Mouse (Mus musculus): ENCODE data around the gene Zc3h12b. TPM values are rescaled to one million over a fixed set of nuclear protein-coding genes. Genes with fewer than 3 reads are reported as not detected.

Zc3h12b gene
- 1.0 TPM for polyA plus RNA-seq (2014; fragmentation: Illumina TruSeq; extraction: RNeasy Lipid Tissue Mini Kit (QIAGEN cat#74804); ENCODE audit: low replicate concordance)

DNA sequence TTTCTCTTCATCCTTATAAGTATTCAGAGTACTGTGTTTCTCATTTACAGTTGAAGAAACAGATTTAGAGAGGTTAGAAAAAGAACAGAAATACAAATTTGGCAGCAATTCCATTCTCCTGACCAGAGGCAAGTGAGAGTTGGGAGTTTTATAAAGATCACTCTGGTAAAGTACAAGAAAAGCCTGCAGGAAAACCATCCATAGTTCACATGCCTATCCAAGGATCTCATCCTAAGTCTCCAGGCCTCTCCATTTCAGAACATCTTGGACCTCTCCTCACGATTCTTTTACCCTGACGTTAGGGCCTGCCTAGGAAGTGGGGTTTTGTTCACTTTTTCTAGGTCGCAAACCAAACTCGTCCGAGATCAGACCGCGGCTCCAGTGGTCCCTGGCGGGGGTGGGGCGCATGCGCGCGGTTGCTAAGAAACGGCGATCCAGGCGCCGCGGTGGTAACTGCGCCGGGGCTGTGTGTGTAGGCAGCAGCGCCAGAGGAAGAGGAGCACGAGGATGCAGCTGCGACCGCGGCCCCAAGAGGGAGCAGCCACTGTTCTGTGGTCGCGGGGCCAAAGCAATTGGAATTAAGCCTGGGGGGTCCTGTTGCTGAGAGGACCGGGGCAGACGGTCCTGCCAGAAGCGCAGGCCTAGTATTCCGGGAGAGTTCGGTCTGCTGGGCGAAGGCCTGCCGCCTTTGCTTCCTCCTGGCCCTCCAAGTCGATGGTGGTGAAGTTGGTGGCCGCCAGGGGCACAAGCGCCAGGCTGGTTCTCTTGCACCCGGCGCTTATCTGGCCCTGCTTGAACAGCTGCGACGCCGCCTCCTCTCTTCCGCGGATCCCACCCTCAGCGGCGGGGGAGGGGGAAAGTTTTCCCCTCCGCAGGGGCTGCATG lies at the start of gene Zc3h12b:
TSS of gene Zc3h12b (plus strand) at position 452 of the 885 bp plus-strand sequence.

DNA sequence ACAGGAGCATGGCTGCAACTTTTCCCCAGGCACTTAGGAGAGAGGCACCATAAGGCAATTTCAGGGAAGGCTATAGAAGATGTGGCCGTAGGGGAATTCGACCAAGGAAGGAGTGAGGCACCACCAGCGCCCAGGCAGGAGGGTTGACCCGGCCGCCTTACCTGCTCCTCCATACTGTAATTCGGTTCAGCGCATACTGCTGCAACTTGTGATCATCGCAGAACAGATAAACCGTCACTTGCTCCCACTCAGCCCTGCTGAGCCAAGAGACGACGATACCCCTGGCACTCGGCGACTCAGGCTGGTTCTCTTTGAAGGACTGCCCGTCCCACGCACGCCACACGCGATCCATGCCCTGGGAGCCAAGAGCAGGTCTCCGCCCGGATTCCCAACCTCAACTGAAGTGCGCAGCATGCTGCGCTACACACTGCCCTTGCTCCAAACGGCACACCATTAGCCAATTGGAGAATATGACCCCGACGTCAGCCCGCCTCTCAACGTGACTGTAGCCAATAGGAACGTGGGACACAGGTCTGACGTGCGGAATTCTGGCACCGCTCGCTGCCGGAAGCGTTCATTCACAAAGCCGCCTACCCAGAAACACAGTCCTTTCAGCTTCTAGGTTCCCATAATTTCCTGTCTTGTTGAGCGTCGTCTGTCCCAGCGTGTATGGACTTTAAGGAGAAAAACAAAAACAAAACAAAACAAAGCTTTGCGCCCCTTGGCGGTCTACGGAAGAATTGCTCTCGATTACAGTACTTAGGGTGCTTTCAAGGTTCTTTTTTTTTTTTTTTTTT lies 245.2 kb downstream of the Zc3h12b start, which contains the start of gene Las1l:
TSS of gene Las1l (minus strand) at position 466 of the 797 bp plus-strand sequence.

Other genes with a start within 250 kb of the Zc3h12b start
- not detected for gene Asb12, start 153.7 kb upstream of the Zc3h12b start, polyA plus RNA-seq (2014; fragmentation: Illumina TruSeq; extraction: RNeasy Lipid Tissue Mini Kit (QIAGEN cat#74804); ENCODE audit: low replicate concordance)
- gene Pfn5, start 153.6 kb upstream of the Zc3h12b start, polyA plus RNA-seq (2014; fragmentation: Illumina TruSeq; extraction: RNeasy Lipid Tissue Mini Kit (QIAGEN cat#74804); ENCODE audit: low replicate concordance): not detected
- gene Zc4h2, start 53.2 kb upstream of the Zc3h12b start, polyA plus RNA-seq (2014; fragmentation: Illumina TruSeq; extraction: RNeasy Lipid Tissue Mini Kit (QIAGEN cat#74804); ENCODE audit: low replicate concordance): 5.0 TPM
- gene Las1l, start 245.3 kb downstream of the Zc3h12b start, polyA plus RNA-seq (2014; fragmentation: Illumina TruSeq; extraction: RNeasy Lipid Tissue Mini Kit (QIAGEN cat#74804); ENCODE audit: low replicate concordance): 20.5 TPM

All from small intestine, adult 10 weeks (tissue).